Mouse (Mus musculus) kidney, adult 2 months (tissue): ENCODE results near the gene Magohb. TPM values are rescaled to one million over a fixed set of nuclear protein-coding genes. Genes with fewer than 3 reads are reported as not detected.
"Not testable (repeated sequence)": the region's sequence is repeated elsewhere in the genome, so short reads cannot be mapped to it uniquely, and the experiment has no call there.

ENCODE experiments used
- DNase-seq: peaks from one replicate; pipeline ENCODE4 v3.0.0; 2021
- H3K27ac ChIP-seq: fragments of 200-500 bp; 2 replicates; pipeline ENCODE4 v1.5.1; 2012; ENCODE audit warnings: low read depth, low read length, control low read depth, inconsistent platforms; ENCODE audit not compliant: insufficient read depth
- H3K27me3 ChIP-seq: fragments of 200-500 bp; replicated peaks from 2 replicates; pipeline ENCODE4 v1.6.1; 2012; ENCODE audit warnings: mild to moderate bottlenecking, moderate library complexity, low read length, inconsistent platforms; ENCODE audit not compliant: control insufficient read depth, insufficient read depth
- H3K36me3 ChIP-seq: fragments of 200-500 bp; 2 replicates; pipeline ENCODE4 v1.6.1; 2012; ENCODE audit warnings: mild to moderate bottlenecking, moderate library complexity, low read length, inconsistent platforms; ENCODE audit not compliant: control insufficient read depth, insufficient read depth
- H3K4me1 ChIP-seq: fragments of 200-500 bp; 2 replicates; pipeline ENCODE4 v1.6.1; 2011; ENCODE audit warnings: low read length; ENCODE audit not compliant: control insufficient read depth, insufficient read depth
- H3K4me3 ChIP-seq: fragments of 200-500 bp; 2 replicates; pipeline ENCODE4 v1.5.1; 2011; ENCODE audit warnings: mild to moderate bottlenecking, low read depth, low read length, control low read depth; ENCODE audit not compliant: insufficient read depth
- CTCF ChIP-seq: fragments of 200-500 bp; conservative IDR thresholded peaks from 2 replicates; pipeline ENCODE4 v1.5.1; 2011; ENCODE audit warnings: low read depth, mild to moderate bottlenecking, control low read depth, low read length, moderate library complexity, mixed read lengths; ENCODE audit not compliant: insufficient read depth, insufficient read length
- POLR2A ChIP-seq: fragments of 200-500 bp; IDR thresholded peaks from one replicate; pipeline ENCODE4 v1.6.1; 2011; ENCODE audit warnings: low read depth, low read length, control low read depth
- whole genome bisulfite sequencing: fragments of 180-500 bp; shearing (Covaris S2); methylation state at CpG from one replicate; pipeline ENCODE4 v1.1.7; 2018; 5-methylcytosine and 5-hydroxymethylcytosine counted together
- polyA plus RNA-seq: library from polyadenylated mRNA; depleted of rRNA; stranded (reverse); fragments of >200 nt; gene quantifications from 2 replicates; pipeline ENCODE4 v1.2.3, GENCODE M21; 2012

Gene Magohb
- polyA plus RNA-seq, 1 experiment, result 2.6 TPM

- peak; percentile 64 for TF ChIP-seq CTCF
- TF ChIP-seq POLR2A, result no peak
- 11% methylated on average over 2 of the region's 2 CpGs for WGBS
- Histone ChIP-seq H3K27me3 (no peaks in the 10 kb centered on the region), H3K36me3 (no peaks in the 10 kb centered on the region), H3K4me3 (no peak overlapping the region), H3K27ac (no peak overlapping the region), H3K4me1 (peaks cover 5% of the 10 kb centered on the region; the same call in 1 of the 2 replicates)
- DNase-seq, result peak; percentile 42
These were observed 2.6 kb downstream of the Magohb start for GRCm38 (mm10) chr6:131290430-131290829.

GRCm38 (mm10) chr6:131278160-131278559, 14.9 kb downstream of the Magohb start:
- not testable (repeated sequence) for H3K4me1 ChIP-seq, DNase-seq, H3K4me3 ChIP-seq, H3K27ac ChIP-seq, H3K27me3 ChIP-seq, H3K36me3 ChIP-seq
- 96% methylated on average over 2 of the region's 2 CpGs for WGBS

- WGBS, result 82% methylated on average over 4 of the region's 4 CpGs
- no peak for TF ChIP-seq CTCF
- no peak for TF ChIP-seq POLR2A
These were observed 16.4 kb downstream of the Magohb start for GRCm38 (mm10) chr6:131276659-131277058.

GRCm38 (mm10) chr6:131272311-131272710, 20.7 kb downstream of the Magohb start:
- no peak for TF ChIP-seq POLR2A

More at GRCm38 (mm10) chr6:131276659-131277058, 16.4 kb downstream of the Magohb start:
- Histone ChIP-seq H3K4me1 (no peaks in the 10 kb centered on the region), H3K36me3 (no peaks in the 10 kb centered on the region), H3K27me3 (no peaks in the 10 kb centered on the region), H3K4me3 (no peak overlapping the region), H3K27ac (no peak overlapping the region)
- DNase-seq, result no peak

GRCm38 (mm10) chr6:131270312-131270711, 22.7 kb downstream of the Magohb start:
- Histone ChIP-seq H3K36me3 (no peaks in the 10 kb centered on the region), H3K4me3 (no peak overlapping the region), H3K27me3 (0 out of 2 replicates have a peak, but pooled peaks cover 1% of the 10 kb centered on the region), H3K27ac (no peak overlapping the region), H3K4me1 (no peaks in the 10 kb centered on the region)
- no peak for DNase-seq
- TF ChIP-seq CTCF, result no peak
- TF ChIP-seq POLR2A, result no peak
- 62% methylated on average over 1 of the region's 1 CpGs for WGBS

More at GRCm38 (mm10) chr6:131272311-131272710, 20.7 kb downstream of the Magohb start:
- no peak for DNase-seq
- no peaks in the 10 kb centered on the region for H3K4me1 ChIP-seq
- no peaks in the 10 kb centered on the region for H3K36me3 ChIP-seq
- H3K27me3 ChIP-seq, result no peaks in the 10 kb centered on the region
- no peak overlapping the region for H3K27ac ChIP-seq
- H3K4me3 ChIP-seq, result no peak overlapping the region
- 95% methylated on average over 1 of the region's 1 CpGs for WGBS

- DNase-seq, result no peak
- Histone ChIP-seq H3K4me3 (no peak overlapping the region), H3K27ac (no peak overlapping the region), H3K36me3 (no peaks in the 10 kb centered on the region), H3K4me1 (no peaks in the 10 kb centered on the region), H3K27me3 (peaks cover 1% of the 10 kb centered on the region; the same call in 1 of the 2 replicates)
- 86% methylated on average over 2 of the region's 2 CpGs for WGBS
- no peak for TF ChIP-seq CTCF
- no peak for TF ChIP-seq POLR2A
These were observed 23.4 kb downstream of the Magohb start for GRCm38 (mm10) chr6:131269599-131269998.

- no peak for TF ChIP-seq CTCF
- TF ChIP-seq POLR2A, result no peak
- peaks cover 1% of the 10 kb centered on the region; the same call in 1 of the 2 replicates for H3K27me3 ChIP-seq
- no peaks in the 10 kb centered on the region for H3K4me1 ChIP-seq
- no peaks in the 10 kb centered on the region for H3K36me3 ChIP-seq
- DNase-seq, result no peak
- H3K4me3 ChIP-seq, result no peak overlapping the region
- H3K27ac ChIP-seq, result no peak overlapping the region
- 80% methylated on average over 5 of the region's 5 CpGs for WGBS
These were observed 28.9 kb downstream of the Magohb start for GRCm38 (mm10) chr6:131264175-131264574.

- Histone ChIP-seq H3K27ac (no peak overlapping the region), H3K4me1 (no peaks in the 10 kb centered on the region), H3K4me3 (no peak overlapping the region), H3K27me3 (peaks cover 1% of the 10 kb centered on the region; the same call in 1 of the 2 replicates), H3K36me3 (no peaks in the 10 kb centered on the region)
- no peak for TF ChIP-seq CTCF
- TF ChIP-seq POLR2A, result no peak
- DNase-seq, result no peak
- WGBS, result 61% methylated on average over 3 of the region's 3 CpGs
These were observed 30.3 kb downstream of the Magohb start for GRCm38 (mm10) chr6:131262778-131263177.
